Mouse (Mus musculus) lung, adult 2 months (tissue): ENCODE results near the gene Cdh8.

ENCODE experiments used
- CTCF ChIP-seq: fragments of 200-500 bp; IDR thresholded peaks from 2 replicates; pipeline ENCODE4 v1.5.1; 2011; ENCODE audit warnings: mild to moderate bottlenecking, low read length, control low read depth; ENCODE audit not compliant: insufficient read depth
- POLR2A ChIP-seq: fragments of 200-500 bp; IDR thresholded peaks from 2 replicates; pipeline ENCODE4 v1.6.1; 2011; ENCODE audit warnings: low read depth, mild to moderate bottlenecking, control low read depth, low read length, borderline replicate concordance; ENCODE audit errors: extremely low read depth

GRCm38 (mm10) chr8:99051344-99051743 lies 364.9 kb downstream of the Cdh8 start:
- TF ChIP-seq CTCF, result no peak
- TF ChIP-seq POLR2A, result no peak
